Mouse (Mus musculus) thymus, adult 18-20 months (tissue): ENCODE measurements around the gene Klrc2.
"Not testable (repeated sequence)": the region's sequence is repeated elsewhere in the genome, so short reads cannot be mapped to it uniquely, and the experiment has no call there.

Experiments used
- DNase-seq, 2 experiments: peaks; one replicate each; pipeline ENCODE4 v3.0.0; 2022; ENCODE audit warnings: mixed read lengths in 2 of 2

Gene Klrc2

GRCm38 (mm10) chr6:129660589-129660988, at the start of gene Klrc2:
TSS of gene Klrc2 (minus strand) at chr6:129660689.
- not testable (repeated sequence) for DNase-seq

GRCm38 (mm10) chr6:129691436-129691835, 30.9 kb upstream of the Klrc2 start:
- not testable (repeated sequence) for DNase-seq

- peak; percentile 2 to 6 for DNase-seq
These were observed 19.9 kb upstream of the Klrc2 start for GRCm38 (mm10) chr6:129680379-129680778.

GRCm38 (mm10) chr6:129678873-129679272, 18.4 kb upstream of the Klrc2 start, which contains the start of gene Klrc1:
TSS of gene Klrc1 (minus strand) at chr6:129678973.
- no peak for DNase-seq

- not testable (repeated sequence) for DNase-seq
These were observed 812 bp upstream of the Klrc2 start for GRCm38 (mm10) chr6:129661301-129661700.

GRCm38 (mm10) chr6:129644054-129644453, 16.4 kb downstream of the Klrc2 start:
- DNase-seq = not testable (repeated sequence)

- not testable (repeated sequence) for DNase-seq
These were observed 17.3 kb downstream of the Klrc2 start, which contains the start of gene Klrc3 for GRCm38 (mm10) chr6:129643237-129643636. TSS of gene Klrc3 (minus strand) at chr6:129643337.

- DNase-seq = not testable (repeated sequence)
These were observed 29.4 kb downstream of the Klrc2 start for GRCm38 (mm10) chr6:129631046-129631445.

GRCm38 (mm10) chr6:129623735-129624134, 36.8 kb downstream of the Klrc2 start, which contains the start of gene Klrk1:
TSS of gene Klrk1 (minus strand) at chr6:129623864.
- no peak for DNase-seq

GRCm38 (mm10) chr6:129608372-129608771, 52.1 kb downstream of the Klrc2 start:
- DNase-seq = no peak
